Mouse (Mus musculus) gastrocnemius, postnatal 25 days (tissue): ENCODE results near the gene 2310022A10Rik. TPM values are rescaled to one million over a fixed set of nuclear protein-coding genes. Genes with fewer than 3 reads are reported as not detected.

Experiments used
- DNase-seq: peaks from one replicate; pipeline ENCODE4 v3.0.0; 2022
- total RNA-seq, 2 experiments: library from RNA; stranded (reverse); gene quantifications; 1 replicate in 1 of 2; 2 replicates in 1 of 2; pipeline ENCODE4 v1.2.3; 2021

2310022A10Rik gene
- total RNA-seq, 2 experiments from 2014 or later: 88.3 to 110 TPM

GRCm38 (mm10) chr7:27540935-27541334, 12.1 kb upstream of the 2310022A10Rik start:
- no peak for DNase-seq

DNA sequence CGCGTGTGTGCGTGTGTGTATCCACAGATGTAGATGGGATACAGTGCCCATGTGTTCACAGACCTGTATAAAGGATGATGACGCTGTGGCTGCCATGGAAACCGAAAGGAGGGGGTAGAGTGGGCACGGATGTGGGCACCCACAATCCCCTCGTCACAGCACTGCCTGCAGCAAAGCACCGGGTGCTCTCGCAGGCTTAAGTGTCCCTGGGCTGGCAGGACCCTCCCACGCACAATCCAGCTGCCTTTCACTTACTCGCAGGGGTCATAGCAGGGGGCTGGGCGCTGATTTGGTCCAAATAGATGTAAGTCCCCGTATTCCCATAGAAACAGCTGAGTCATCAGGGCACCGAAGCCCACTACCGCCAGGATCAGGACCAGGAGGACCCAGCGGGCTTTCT, 11.6 kb upstream of the 2310022A10Rik start:
- DNase-seq: peak; percentile 43

- no peak for DNase-seq
Observed at GRCm38 (mm10) chr7:27541922-27542321, 11.1 kb upstream of the 2310022A10Rik start.

DNA sequence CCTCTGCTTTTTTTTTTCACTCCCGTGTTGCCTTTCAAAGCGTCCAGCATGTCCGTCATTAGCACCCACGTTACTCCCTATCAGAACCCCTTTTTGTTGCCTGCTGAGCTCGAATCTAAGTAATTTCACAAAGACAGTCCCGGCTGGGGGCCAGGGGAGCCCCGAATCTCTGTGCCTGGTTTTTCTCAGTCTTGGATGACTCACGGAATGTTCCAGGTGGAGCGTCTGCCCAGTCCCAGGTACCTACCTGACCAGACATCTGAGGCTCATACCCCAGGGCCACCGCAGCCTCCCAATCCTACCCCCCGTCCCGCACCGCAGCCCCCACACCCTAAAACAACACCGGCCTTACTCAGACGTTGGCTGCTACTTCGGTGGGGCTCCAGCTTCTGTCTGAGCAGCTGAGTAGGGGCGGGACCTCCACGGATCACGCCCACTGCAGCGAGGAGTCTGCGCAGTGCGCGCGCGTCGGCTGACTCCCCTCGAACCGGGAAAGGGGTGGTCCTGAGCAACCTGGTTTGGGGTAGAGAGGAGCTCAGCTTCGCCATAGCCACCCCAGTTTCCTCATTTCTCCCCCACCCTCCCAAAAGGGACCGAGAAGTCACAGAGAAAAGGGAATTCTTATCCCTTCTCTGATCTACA, 10.5 kb upstream of the 2310022A10Rik start:
- DNase-seq: peak; percentile 76

DNA sequence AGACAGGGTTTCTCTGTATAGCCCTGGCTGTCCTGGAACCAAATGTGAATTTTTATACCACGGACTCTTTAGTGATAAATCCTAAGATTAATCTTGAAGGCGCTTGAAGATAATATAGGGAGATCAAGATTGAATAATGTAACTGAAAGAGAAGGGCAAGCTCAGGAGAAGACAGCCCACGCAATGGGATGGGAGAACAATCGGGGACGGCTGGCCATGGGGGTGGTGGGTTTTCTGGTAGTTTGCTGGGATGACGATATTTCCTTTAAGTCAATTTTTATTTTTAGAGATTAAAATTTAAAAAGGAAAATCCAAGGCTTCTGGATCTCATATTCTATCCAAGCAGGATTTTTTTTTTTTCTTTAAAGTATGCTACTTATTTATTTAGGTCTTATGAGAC, 10.0 kb upstream of the 2310022A10Rik start:
- no peak for DNase-seq

DNA sequence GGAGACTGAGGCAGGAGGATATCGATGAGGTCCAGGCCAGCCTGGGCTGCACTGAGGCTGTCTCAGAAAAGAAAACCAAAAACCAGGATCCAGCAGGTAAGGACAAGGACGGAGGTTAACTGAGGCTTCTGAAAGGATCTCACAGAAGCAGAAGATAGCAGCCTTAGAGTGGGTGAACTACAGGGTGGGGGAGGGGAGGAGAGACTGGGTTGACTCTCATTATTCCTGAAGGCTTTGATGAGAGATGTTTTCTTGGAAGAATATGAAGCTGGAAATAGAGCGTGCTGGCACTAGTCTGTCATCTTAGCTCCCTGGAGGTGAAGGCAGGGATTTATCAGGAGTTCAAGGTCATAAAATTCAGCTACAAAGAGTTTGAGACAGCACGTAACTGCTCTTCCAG, 9.2 kb upstream of the 2310022A10Rik start:
- DNase-seq: no peak

- no peak for DNase-seq
Observed at GRCm38 (mm10) chr7:27544675-27545370, 8.2 kb upstream of the 2310022A10Rik start.

- DNase-seq: no peak
Observed at GRCm38 (mm10) chr7:27549597-27549996, 3.4 kb upstream of the 2310022A10Rik start.

DNA sequence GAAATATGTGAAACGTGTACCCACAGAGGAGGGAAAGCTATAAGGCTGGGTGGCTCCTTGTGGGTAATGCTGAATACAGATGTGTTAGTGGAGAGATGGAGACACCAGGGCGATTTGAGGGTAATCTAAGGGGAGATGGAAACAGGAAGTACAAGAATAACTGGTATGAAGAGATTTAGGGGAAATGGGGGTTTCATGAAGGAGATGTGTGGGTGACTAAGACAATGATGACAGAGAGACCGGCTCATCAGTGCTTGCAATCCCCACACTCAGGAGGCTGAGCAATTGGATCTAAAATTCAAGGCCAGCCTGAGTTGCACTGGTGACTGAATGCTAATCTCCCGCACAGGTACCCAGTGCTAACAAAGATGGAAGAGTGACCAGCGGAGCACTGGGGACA, 963 bp upstream of the 2310022A10Rik start:
- DNase-seq: no peak

- peak; percentile 85 for DNase-seq
Observed at GRCm38 (mm10) chr7:27560291-27560887, 7.4 kb downstream of the 2310022A10Rik start.

DNA sequence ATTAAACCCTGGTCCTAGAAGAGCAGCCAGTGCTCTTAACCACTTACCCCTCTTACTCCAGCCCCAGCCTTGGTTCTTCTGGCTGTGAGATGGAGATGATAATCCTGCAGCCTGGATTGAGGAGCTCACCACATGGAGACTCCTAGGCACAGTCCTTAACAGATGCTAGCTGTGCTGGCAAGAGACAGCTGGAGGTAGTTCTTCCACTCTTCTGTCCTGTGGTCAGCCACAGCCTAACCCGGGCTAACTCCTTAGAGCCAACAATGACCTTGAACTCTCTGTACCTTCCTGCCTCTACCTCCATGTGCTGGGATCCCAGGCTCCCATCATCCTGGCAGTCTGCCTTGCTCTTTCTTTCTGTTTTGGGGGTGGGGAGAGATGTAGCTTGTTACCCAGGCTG, 7.9 kb downstream of the 2310022A10Rik start:
- no peak for DNase-seq

DNA sequence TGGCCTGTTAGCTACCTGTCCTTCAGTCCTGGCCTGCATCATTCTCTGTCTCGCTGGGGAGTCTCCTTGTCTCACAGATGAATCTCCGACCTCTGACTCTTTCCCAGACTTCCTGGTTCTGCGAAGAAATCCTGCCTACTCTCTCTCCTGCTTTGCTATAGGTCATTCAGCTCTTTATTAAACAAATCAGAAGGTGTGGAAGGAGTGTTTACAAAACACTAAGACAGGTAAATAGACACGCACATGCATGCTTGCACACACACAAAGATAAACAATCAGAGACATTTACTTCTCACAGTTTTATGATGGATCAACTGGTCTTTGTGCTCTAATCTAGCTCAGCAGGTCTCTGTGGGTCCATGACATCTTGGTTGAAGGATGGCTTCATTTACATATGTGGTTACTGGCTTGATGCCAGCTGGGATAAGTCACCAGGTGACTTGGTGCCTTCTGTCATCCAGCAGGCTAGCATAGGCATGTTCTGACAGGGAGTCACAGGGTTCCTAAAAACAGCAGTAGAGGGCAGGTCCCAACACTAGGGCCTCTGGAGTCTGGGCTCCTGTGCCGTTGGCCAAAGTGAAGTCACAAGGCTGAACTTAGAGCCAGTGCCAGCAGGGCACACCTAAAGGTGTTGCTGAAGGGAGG, 16.7 kb downstream of the 2310022A10Rik start:
- DNase-seq: no peak

- DNase-seq: no peak
Observed at GRCm38 (mm10) chr7:27572133-27572532, 19.1 kb downstream of the 2310022A10Rik start.

DNA sequence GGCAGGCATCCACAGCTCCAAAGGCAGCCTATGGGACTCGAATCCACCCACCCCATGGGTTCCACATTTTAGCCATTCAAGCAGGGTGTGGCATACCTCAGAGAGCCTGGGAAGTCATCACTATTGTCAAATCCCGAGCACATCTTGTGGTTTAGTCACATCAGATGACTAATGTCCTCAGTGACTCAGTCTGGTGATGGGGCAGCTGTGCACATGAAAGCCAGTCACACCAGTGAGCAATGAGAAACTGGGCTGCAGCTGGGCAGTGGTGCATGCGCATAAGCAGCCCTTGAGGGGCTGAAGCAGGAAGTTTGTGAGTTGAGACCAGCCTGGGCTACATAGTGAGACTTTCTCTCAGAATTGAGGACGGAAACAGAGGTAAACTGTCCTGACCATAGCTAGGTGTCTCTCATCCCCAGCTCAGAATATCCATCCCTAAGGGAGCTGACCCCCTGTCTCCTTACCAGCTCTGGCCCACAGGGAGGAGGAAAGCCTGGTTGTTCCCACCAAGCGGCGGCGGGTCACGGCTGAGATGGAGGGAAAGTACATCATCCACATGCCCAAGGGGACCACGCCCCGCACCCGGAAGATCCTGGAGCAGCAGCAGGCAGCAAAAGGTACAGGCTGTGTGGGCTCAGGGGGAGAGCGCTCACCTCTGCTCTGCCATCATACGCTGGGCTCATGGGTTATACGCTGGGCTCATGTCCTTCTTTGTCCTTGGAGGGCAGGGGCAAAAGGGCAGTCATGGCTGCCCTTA, 21.3 kb downstream of the 2310022A10Rik start:
- no peak for DNase-seq

- peak; percentile 41 for DNase-seq
Observed at GRCm38 (mm10) chr7:27576914-27577313, 23.9 kb downstream of the 2310022A10Rik start.

GRCm38 (mm10) chr7:27577589-27577988, 24.6 kb downstream of the 2310022A10Rik start:
- no peak for DNase-seq

DNA sequence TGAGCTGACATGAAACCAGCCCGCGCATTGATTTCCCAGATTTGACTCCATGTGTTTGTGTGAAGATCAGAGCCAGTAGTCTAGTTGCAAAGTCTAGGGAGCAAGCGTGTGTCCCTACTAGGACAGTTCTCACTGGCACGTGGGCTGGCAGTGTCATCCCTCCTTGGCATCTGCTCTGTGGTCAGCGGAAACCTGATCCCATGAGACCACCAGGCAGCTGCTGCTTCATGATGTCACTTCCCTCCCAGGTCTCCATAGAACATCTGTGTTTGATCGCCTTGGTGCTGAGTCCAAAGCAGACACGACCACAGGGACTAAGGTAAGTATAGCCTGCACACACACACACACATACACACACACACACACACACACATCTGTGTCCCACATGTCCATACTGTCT, 25.4 kb downstream of the 2310022A10Rik start:
- no peak for DNase-seq

DNA sequence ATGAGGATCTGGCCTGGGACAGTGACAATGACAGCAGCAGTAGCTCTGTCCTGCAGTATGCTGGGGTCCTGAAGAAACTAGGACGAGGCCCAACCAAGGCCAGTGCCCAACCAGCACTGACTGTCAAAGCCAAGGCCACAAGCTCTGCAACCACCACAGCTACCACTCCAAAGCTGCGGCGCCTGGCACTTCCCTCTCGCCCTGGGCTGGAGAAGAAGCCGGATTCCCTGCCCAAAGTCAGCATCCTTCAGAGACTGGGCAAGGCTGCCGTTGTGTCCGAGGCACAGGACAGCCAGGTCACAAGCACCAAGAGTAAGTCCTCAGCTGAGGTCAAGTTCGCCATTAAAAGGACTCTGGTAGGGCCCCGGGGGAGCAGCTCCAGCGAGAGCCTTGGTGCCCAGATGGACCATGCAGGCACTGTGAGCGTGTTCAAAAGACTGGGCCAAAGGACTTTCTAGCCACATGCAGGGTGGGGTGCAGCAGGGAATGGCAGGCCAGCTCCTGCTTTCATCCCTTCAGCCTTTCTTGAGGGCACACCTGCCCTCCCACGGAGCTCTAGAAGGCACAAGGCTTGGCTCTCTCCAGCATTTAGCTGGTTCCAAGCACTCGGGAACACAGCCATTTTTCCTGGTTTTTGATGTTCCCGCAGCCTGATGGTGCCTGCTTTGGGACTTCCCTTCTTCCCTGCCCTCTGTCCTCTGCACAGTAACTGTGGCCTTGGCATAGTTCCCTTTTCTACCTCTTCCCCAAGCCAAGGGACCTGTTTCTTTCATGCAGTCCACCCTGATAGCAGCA, 27.5 kb downstream of the 2310022A10Rik start:
- DNase-seq: no peak

GRCm38 (mm10) chr7:27586861-27587260, 33.8 kb downstream of the 2310022A10Rik start:
- no peak for DNase-seq

DNA sequence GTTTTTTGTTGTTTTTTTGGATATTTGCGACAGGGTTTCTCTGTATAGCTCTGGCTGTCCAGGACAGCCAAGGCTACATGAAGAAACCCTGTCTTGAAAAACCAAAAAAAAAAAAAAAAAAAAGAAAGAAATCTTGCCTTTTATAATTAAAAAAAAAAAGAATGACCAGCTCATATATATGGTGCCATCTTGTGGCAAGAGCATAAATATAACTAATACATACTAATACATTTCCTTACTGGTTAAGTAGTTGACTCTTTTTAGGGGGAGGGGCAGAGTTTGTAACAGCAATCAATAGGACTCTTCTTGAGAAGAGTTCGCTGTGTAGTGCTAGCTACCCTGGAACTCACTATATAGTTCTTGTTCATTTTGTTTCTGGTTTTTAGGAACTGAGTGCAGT, 34.7 kb downstream of the 2310022A10Rik start:
- DNase-seq: no peak

DNA sequence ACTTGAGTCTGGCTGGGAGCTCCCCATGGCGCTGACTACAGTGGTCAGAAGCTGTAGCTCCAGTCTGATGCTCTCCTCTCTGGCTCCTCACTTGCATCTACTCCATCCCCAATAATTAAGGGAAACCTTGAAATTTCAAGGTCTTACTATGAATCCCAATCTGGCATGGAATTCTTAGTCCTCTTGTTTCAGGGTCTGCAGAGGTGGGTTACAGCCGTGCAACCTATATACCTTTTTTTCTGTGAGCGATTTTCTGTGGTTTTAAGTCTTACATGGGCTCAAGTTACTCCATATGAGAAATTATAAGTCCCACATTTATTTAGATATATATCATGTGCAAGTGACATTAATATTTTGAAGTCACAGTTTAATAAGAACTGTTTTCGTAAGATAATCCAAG, 37.1 kb downstream of the 2310022A10Rik start:
- DNase-seq: no peak
